Mouse (Mus musculus): ENCODE data around the gene Duox1. TPM values are rescaled to one million over a fixed set of nuclear protein-coding genes. Genes with fewer than 3 reads are reported as not detected.
"Not testable (repeated sequence)": the region's sequence is repeated elsewhere in the genome, so short reads cannot be mapped to it uniquely, and the experiment has no call there.

The Duox1 gene
- polyA plus RNA-seq, 1 experiment from 2014 or later, result 0.04 TPM

DNA sequence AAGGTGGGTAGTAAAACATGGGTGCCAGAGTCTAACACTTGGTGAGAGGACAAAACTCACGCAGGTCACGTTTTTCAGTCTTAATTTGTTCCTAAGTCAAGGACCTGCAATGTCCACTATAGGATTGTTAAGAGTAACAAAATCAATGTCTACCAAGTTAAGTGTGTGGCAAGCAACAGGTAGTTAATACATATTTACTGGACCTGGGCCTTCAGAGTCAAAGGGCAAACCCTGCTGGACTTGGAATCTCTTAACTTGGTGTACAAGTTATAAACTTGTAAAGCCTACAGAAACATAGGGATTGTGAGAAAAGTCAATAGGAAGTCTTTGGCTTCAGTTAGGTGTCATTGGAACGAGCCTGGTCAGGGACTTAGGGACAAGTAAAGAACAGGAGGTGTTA is 9.1 kb downstream of the Duox1 start:
- Histone ChIP-seq H3K36me3 (no peaks in the 10 kb centered on the region), H3K27me3 (ENCODE audit: insufficient read depth, poor library complexity, severe bottlenecking) (no peaks in the 10 kb centered on the region), H3K9me3 (no peaks in the 10 kb centered on the region), H3K4me1 (replicated peaks) (no peaks in the 10 kb centered on the region), H3K27ac (no peak overlapping the region), H3K4me3 (no peak overlapping the region)
- 89% methylated on average over 3 of the region's 3 CpGs for WGBS
- no peak for DNase-seq (ENCODE audit: low spot score)

DNA sequence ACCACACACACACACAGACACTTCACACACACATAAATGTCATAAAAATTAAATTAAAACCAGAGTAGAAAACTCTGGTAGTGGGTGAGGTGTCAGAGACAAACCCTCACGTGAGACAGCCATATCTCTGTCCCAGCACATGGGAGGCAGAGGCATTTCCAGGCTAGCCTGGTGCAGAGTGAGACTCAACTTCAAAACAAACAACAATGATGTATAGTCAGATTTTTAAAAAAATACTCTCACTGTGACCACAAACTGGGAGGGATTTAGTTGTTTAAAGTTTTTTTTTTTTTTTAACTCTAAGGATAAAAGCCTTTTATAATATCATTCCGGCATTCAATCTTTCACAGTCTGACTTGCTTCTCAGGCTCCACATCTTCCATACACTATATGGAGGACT is 9.9 kb downstream of the Duox1 start:
- 75% methylated on average over 2 of the region's 2 CpGs for WGBS
- Histone ChIP-seq H3K4me3 (no peak overlapping the region), H3K9me3 (no peaks in the 10 kb centered on the region), H3K36me3 (no peaks in the 10 kb centered on the region), H3K27ac (no peak overlapping the region), H3K27me3 (ENCODE audit: insufficient read depth, poor library complexity, severe bottlenecking) (no peaks in the 10 kb centered on the region), H3K4me1 (replicated peaks) (no peaks in the 10 kb centered on the region)
- no peak for DNase-seq (ENCODE audit: low spot score)

DNA sequence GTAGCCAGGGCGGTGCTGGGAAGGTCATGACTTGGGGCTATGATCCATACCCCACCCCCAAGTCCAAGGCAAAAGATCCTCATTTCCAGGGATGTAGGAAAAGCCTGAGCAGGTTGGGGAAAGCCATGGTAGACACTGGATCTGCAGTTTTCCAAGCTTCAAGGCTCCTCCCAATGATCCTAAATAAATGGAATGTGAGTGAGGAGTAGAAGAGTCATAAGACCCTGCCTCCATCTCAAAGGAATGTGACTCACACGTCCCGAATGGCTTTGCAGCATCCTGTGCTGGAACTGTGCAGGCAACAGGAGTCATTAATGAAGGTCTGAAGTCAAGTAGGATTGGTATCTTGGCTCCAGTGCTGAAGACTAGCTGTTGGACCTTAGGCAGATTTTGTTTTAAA is 12.5 kb downstream of the Duox1 start:
- H3K9me3 ChIP-seq, result no peaks in the 10 kb centered on the region
- DNase-seq (ENCODE audit: low spot score), result no peak
- H3K4me3 ChIP-seq, result no peak overlapping the region
- H3K27me3 ChIP-seq (ENCODE audit: insufficient read depth, poor library complexity, severe bottlenecking), result no peaks in the 10 kb centered on the region
- H3K4me1 ChIP-seq (replicated peaks), result no peaks in the 10 kb centered on the region
- H3K36me3 ChIP-seq, result no peaks in the 10 kb centered on the region
- 71% methylated on average over 3 of the region's 3 CpGs for WGBS
- no peak overlapping the region for H3K27ac ChIP-seq

DNA sequence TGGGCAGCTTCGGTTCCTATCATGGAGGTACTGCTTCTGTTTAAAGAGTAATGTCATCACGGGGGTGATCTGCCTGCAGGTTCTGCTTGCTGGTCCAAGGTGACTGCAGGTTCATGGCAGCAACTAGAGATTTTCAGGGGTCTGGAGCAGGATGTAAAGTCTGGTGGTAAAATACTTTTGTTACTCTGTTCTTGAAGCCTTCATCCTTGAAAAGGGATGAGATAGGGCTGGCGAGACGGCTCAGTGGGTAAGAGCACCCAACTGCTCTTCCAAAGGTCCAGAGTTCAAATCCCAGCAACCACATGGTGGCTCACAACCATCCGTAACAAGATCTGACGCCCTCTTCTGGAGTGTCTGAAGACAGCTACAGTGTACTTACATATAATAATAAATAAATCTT is 14.8 kb downstream of the Duox1 start:
- 85% methylated on average over 6 of the region's 6 CpGs for WGBS
- H3K4me3 ChIP-seq; H3K27me3 ChIP-seq (ENCODE audit: insufficient read depth, poor library complexity, severe bottlenecking); H3K9me3 ChIP-seq; H3K27ac ChIP-seq; DNase-seq (ENCODE audit: low spot score); H3K36me3 ChIP-seq; H3K4me1 ChIP-seq (replicated peaks): not testable (repeated sequence)

DNA sequence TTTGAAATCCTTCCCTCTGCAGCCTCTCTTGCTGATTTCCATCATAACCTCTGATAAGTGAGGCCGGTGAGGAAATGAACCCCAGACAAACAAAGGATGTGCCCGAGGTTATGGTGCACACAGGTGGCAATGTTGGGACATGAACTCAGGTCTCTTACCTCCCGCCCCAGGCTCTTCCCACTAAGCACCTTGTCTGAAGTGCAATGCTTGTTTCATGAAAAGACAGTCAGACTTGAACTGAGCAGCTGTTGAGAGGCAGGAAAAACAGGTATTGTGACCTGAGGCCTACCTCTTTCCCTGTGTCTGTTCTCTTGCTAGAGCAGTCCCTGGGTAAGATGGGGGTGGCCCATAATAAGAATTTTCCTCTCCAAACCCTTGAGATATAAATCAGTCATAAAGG is 16.8 kb downstream of the Duox1 start:
- Histone ChIP-seq H3K27ac (no peak overlapping the region), H3K27me3 (ENCODE audit: insufficient read depth, poor library complexity, severe bottlenecking) (0 out of 2 replicates have a peak, but pooled peaks cover 6% of the 10 kb centered on the region), H3K4me1 (replicated peaks) (no peaks in the 10 kb centered on the region), H3K4me3 (no peak overlapping the region), H3K36me3 (no peaks in the 10 kb centered on the region), H3K9me3 (no peaks in the 10 kb centered on the region)
- WGBS, result 81% methylated on average over 3 of the region's 3 CpGs
- DNase-seq (ENCODE audit: low spot score), result no peak

DNA sequence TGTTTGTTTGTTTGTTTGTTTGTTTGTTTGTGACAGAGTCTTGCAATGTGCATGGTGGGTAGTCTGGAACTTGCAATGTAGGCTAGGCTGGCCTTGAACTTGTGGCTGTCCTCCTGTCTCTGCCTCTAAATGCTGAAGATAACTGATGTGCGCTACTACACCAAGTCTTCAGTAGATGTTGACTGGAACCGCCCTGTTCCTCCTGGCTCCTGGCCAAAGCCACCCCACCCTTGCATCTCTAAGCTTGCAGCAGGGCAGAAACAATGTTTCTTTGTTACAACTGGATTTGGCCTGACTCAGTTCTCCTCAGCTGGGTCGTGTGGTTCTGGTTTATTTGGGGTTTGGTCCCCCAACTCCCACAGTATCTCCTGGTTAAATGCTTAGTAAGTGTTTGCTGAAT is 18.7 kb downstream of the Duox1 start:
- DNase-seq (ENCODE audit: low spot score), result no peak
- no peaks in the 10 kb centered on the region for H3K9me3 ChIP-seq
- H3K4me3 ChIP-seq, result no peak overlapping the region
- peaks cover 6% of the 10 kb centered on the region; the same call in 1 of the 2 replicates for H3K27me3 ChIP-seq (ENCODE audit: insufficient read depth, poor library complexity, severe bottlenecking)
- no peak overlapping the region for H3K27ac ChIP-seq
- H3K36me3 ChIP-seq, result no peaks in the 10 kb centered on the region
- H3K4me1 ChIP-seq (replicated peaks), result no peaks in the 10 kb centered on the region
- WGBS, result 86% methylated on average over 3 of the region's 3 CpGs

DNA sequence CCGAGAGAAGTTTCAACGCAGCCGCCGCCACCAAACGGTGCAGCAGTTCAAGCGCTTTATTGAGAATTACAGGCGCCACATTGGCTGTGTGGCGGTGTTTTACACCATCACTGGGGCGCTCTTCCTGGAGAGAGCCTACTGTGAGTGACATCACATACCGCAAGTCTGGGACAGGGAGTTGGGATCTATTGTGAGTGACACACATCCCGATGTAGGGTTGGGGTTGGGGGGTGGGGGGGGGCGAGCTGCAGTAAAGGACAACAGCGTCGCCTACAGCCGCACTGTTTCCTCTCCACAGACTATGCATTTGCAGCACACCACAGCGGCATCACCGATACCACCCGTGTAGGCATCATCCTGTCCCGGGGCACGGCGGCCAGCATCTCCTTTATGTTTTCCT is 21.8 kb downstream of the Duox1 start:
- peak overlapping the region; percentile 26 for H3K4me3 ChIP-seq
- WGBS, result 62% methylated on average over 21 of the region's 21 CpGs
- no peak for DNase-seq (ENCODE audit: low spot score)
- no peaks in the 10 kb centered on the region for H3K4me1 ChIP-seq (replicated peaks)
- H3K27me3 ChIP-seq (ENCODE audit: insufficient read depth, poor library complexity, severe bottlenecking), result peaks cover 6% of the 10 kb centered on the region; the same call in 1 of the 2 replicates
- H3K36me3 ChIP-seq, result no peaks in the 10 kb centered on the region
- no peaks in the 10 kb centered on the region for H3K9me3 ChIP-seq
- no peak overlapping the region for H3K27ac ChIP-seq

DNA sequence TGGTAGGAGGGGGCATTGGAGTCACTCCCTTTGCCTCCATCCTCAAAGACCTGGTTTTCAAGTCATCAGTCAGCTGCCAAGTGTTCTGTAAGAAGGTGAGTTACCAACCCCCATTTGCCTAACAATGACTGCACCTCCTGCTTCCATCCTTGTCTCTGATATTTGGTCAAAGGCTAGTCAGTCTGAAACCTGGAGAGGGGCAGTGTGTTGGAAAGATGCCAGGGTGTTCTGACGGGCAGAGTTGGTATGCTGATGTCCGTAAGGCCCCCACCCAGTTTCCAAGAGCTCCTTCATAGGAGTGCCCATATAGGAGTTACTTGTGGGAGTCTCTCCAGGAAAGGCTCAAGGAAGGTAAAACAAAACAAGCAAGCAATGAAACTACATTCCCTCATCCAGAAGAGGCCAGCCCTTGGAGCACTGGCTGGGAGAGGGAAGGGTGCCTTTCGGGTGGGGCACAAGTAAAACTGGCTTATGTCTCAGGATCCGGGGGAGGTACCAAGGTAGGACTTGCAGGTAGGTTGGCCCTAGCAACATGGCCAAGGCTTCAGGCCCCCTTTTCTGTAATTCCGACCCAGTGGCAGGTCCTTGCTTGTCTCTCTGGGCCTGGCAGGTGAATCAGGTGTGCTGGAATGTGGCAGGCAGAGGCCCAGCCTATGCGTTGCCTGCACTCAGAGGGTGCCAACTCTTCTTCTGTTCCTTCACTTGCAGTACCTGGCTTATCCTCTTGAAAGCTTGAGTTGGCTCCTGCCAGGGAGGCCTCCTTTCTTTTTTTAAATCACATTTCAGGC is 29.8 kb downstream of the Duox1 start:
- no peak for DNase-seq (ENCODE audit: low spot score)
- H3K4me1 ChIP-seq (replicated peaks), result peaks cover 25% of the 10 kb centered on the region
- WGBS, result 86% methylated on average over 6 of the region's 6 CpGs
- H3K27me3 ChIP-seq (ENCODE audit: insufficient read depth, poor library complexity, severe bottlenecking), result no peaks in the 10 kb centered on the region
- no peaks in the 10 kb centered on the region for H3K9me3 ChIP-seq
- no peak overlapping the region for H3K4me3 ChIP-seq
- H3K27ac ChIP-seq, result no peak overlapping the region
- peaks cover 6% of the 10 kb centered on the region; the same call in 1 of the 2 replicates for H3K36me3 ChIP-seq

DNA sequence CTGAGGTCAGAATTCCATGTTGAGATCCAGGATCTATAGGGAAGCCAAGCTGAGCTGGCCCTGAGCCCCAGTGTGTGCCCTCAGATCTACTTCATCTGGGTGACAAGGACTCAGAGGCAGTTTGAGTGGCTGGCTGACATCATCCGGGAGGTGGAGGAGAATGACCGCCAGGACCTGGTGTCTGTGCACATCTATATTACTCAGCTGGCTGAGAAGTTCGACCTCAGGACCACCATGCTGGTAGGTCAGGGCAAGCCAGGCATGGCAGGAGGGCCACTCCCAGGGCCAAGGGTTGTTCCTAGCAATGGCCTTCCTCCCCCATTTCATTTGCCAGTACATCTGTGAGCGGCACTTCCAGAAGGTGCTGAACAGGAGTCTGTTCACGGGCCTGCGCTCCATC is 30.7 kb downstream of the Duox1 start:
- not testable (repeated sequence) for H3K27me3 ChIP-seq (ENCODE audit: insufficient read depth, poor library complexity, severe bottlenecking); H3K9me3 ChIP-seq; DNase-seq (ENCODE audit: low spot score); H3K36me3 ChIP-seq; H3K27ac ChIP-seq; H3K4me3 ChIP-seq
- WGBS, result 90% methylated on average over 6 of the region's 6 CpGs
- H3K4me1 ChIP-seq (replicated peaks), result peaks cover 28% of the 10 kb centered on the region

DNA sequence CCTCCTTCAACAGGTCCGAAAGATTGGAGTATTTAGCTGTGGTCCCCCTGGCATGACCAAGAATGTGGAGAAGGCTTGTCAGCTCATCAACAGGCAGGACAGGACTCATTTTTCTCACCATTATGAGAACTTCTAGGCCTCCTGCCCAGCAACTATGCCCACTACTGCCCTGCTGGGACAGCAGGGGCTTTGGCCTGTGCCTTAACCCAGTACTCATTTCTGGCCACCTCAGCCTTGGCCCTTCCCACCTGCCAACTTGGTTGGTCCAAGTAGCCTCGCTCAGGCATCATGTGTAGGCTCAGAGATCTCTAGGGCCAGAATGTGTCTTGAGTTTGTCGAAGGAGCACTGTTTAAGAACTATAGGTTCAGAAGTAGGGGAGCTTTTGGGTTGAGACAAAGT is 31.8 kb downstream of the Duox1 start:
- Histone ChIP-seq H3K4me3 (no peak overlapping the region), H3K4me1 (replicated peaks) (peaks cover 39% of the 10 kb centered on the region), H3K27ac (no peak overlapping the region), H3K36me3 (peaks cover 17% of the 10 kb centered on the region), H3K9me3 (no peaks in the 10 kb centered on the region), H3K27me3 (ENCODE audit: insufficient read depth, poor library complexity, severe bottlenecking) (no peaks in the 10 kb centered on the region)
- 90% methylated on average over 3 of the region's 3 CpGs for WGBS
- DNase-seq (ENCODE audit: low spot score), result no peak

DNA sequence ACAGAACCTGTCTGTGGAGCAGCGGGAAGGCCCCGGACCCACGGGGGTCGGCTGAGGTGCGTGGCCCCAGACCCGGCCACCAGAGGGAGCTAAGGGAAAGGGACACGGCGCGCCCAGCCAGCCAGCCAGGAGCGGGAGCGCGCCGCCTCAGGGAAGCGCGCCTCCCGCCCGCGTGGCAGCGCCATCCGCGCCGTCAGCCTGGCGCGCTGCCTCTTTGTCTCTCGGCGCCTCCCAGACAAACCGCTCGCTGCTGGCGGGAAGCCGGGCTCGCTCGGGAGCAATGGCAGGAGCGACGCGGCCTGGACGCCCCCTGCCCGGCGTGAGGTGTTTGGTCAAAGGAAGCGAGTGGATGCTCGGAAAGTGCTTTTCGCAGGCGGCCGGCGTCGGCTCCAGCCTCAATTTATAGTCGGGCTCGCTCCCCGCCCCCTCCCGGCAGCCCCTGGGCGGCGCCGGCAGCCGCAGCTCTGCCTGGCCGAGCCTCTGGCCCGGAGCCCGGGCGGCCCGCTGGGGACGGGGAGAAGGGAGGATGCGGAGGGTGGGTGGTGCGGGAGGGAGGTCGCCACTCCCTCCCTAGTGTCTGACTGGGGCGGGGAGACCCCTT is 33.2 kb downstream of the Duox1 start:
- H3K4me3 ChIP-seq, result peak overlapping the region; percentile 64
- peaks cover 52% of the 10 kb centered on the region for H3K4me1 ChIP-seq (replicated peaks)
- H3K27ac ChIP-seq, result peak overlapping the region; percentile 99
- no peaks in the 10 kb centered on the region for H3K9me3 ChIP-seq
- DNase-seq (ENCODE audit: low spot score), result peak; percentile 87
- no peaks in the 10 kb centered on the region for H3K27me3 ChIP-seq (ENCODE audit: insufficient read depth, poor library complexity, severe bottlenecking)
- under 1% methylated on average over 63 of the region's 63 CpGs for WGBS
- H3K36me3 ChIP-seq, result peaks cover 27% of the 10 kb centered on the region

DNA sequence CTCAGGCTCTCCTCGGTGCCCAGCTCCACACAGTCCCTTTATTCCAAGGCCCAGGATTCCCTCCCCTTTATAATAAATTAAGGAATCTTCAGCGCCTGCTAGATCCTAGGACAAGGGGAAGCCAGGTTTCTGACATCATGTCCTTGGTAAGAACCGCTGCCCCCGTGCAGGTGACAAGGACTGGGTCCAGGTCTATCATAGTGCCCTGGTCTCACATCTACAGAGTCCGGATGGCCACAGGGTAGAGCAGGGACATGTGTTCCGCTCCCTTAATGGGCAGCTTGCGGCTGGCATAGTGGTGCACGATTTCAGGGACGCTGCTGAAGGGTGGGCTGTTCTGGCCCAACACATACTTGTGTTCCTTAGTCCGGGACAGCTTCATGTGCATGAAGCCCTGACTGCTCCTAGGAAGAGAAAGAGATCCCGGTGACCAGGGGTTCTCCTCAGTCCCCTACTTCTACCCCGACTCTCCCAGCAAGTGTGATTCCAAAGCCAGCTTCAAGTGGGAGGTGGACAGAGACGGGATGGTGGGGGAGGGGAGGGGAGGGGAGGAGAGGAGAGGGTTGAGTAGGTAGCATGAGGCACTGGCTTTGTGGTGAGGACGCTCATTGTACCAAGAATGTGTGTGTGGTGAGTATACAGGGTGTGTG is 33.8 kb downstream of the Duox1 start:
- H3K27me3 ChIP-seq (ENCODE audit: insufficient read depth, poor library complexity, severe bottlenecking), result no peaks in the 10 kb centered on the region
- peaks cover 58% of the 10 kb centered on the region for H3K4me1 ChIP-seq (replicated peaks)
- peak overlapping the region; percentile 64 for H3K4me3 ChIP-seq
- H3K27ac ChIP-seq, result peak overlapping the region; percentile 99
- WGBS, result 6% methylated on average over 14 of the region's 14 CpGs
- H3K9me3 ChIP-seq, result no peaks in the 10 kb centered on the region
- no peak for DNase-seq (ENCODE audit: low spot score)
- peaks cover 34% of the 10 kb centered on the region for H3K36me3 ChIP-seq

Data from hindbrain, embryonic 10.5 days (tissue).